Mouse (Mus musculus): ENCODE measurements at regions not wholly inside any gene's neighbourhood (a gene's known extent, or its start where the extent isn't known, plus 50 kb on each side); places are given as distances from the start of the nearest gene placed in this dataset.

GRCm38 (mm10) chr5:54741440-54741839, 743.1 kb downstream of the Stim2 start:
- DNase-seq (ENCODE audit: inconsistent age in 2 of 2, low spot score in 1 of 2): no peak

- no peak for DNase-seq (ENCODE audit: inconsistent age in 2 of 2, low spot score in 1 of 2)
Measured at GRCm38 (mm10) chr5:54746973-54747372, 748.7 kb downstream of the Stim2 start.

- no peak for DNase-seq (ENCODE audit: inconsistent age in 2 of 2, low spot score in 1 of 2)
Measured at GRCm38 (mm10) chr5:54753372-54753771, 755.1 kb downstream of the Stim2 start.

DNA sequence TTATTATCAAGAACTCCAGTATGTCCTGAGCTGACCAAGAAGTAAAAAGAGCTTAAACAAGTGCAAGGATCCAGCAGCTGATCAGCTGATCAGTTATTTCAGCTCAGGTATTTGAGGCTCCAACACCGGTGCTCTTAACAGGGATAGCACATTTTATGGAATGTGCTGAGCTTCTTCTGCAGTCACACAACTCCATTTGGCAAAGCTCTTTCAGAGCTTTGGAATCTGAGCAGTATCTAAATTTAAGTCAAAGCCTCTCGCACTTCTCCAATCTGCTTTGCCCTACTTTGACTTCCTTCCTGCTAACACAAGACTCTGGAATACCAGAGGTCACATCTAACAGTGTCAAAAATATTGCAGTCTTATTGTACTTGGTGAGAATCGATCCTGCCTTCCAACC, 761.4 kb downstream of the Stim2 start:
- no peak for DNase-seq (ENCODE audit: inconsistent age in 2 of 2, low spot score in 1 of 2)

- no peak for DNase-seq (ENCODE audit: inconsistent age in 2 of 2, low spot score in 1 of 2)
Measured at GRCm38 (mm10) chr5:54763019-54763418, 764.7 kb downstream of the Stim2 start.

- peak; percentile 11 to 63 for DNase-seq (ENCODE audit: inconsistent age in 2 of 2, low spot score in 1 of 2)
Measured at GRCm38 (mm10) chr5:54796953-54797450, 798.7 kb downstream of the Stim2 start.

DNA sequence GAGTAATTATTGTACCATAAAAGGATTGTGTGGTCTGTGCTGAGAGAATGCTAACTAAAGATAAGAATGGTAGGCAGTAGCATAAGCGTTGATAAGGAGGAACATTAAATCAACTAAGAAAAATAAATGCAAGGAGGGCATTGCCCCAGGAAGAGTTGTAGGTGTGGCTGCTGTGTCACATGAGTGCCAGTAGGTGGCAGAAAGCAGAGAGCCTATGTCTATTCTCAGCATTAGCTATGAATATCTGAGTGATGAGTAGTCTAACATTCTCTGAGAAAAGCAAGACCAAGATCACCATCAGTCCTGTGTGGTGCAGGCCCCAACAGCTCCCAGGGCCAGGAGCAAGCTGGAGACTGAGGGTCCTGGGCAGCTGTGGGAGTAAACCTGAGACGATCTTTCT, 828.8 kb downstream of the Stim2 start:
- DNase-seq (ENCODE audit: inconsistent age in 2 of 2, low spot score in 1 of 2): no peak
